Mouse (Mus musculus): ENCODE results near the gene Mvb12b. TPM values are rescaled to one million over a fixed set of nuclear protein-coding genes. Genes with fewer than 3 reads are reported as not detected.
A peak's percentile ranks its signal among the peaks of the same experiment; 100 is the strongest.

Mvb12b gene
- polyA plus RNA-seq (2014; fragmentation: Nextera tagmentation; extraction: Ambion mirVana) = 14.7 and 18.8 TPM in 2 replicates

DNA sequence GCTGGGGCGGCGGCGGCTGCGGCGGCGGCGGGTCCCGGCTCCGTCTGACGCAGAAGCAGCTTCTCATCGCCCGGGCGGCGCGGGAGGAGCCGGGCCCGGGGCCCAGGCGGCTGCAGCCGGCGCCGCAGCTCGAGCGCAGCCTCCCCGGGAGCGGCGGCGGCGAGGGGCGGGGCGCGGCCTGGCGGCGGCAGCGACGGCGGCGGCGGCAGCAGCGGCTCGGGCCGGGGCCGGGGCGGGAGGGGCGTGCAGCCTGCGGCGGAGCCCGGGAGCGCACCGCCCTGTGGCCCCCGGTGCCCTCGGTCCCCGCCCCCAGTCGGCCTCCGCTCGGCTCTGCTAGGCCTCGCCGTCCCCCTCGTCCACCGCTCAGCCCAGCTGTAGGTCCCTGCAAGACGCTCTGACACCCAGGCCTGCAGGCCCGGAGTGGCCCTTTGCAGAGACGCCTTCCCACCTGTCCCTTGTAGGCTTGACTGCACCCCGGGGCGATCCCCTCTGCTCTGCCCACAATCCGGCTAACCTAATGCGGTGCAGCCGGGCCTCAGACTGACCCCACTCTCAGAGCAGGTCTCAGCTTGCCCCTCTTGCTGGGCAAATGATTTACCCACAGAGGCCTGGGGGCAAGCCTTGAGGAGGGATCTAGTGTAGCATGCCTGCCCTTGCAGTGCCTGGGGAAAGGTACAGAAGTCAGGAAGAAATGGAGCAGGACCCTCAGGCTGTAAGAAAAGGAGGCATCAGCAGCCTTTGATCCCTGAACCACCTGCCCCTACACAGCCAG, at the start of gene Mvb12b:
Gene Mvb12b (minus strand): TSS at position 619 of the 772 bp plus-strand sequence.
- Histone ChIP-seq H3K27me3 (ENCODE audit: control insufficient read depth, insufficient read depth, low read length) (no peaks in the 10 kb centered on the region), H3K9ac (ENCODE audit: low read depth, low read length) (peak within 1 kb of the TSS; percentile 99), H3K4me3 (ENCODE audit: low read length) (peak within 1 kb of the TSS; percentile 79), H3K9me3 (ENCODE audit: control insufficient read depth, low read length) (no peaks in the 10 kb centered on the region), H3K27ac (ENCODE audit: low read depth, low read length) (peak within 1 kb of the TSS; percentile 88), H3K4me1 (ENCODE audit: control insufficient read depth, insufficient read depth, low read length) (peaks cover 25% of the 10 kb centered on the region), H3K36me3 (ENCODE audit: control insufficient read depth, insufficient read depth, low read length) (no peaks in the 10 kb centered on the region), H3K4me2 (replicated peaks; ENCODE audit: low read depth, low read length) (peak within 1 kb of the TSS; percentile 61)
- 1% methylated on average over 55 of the region's 67 CpGs for WGBS
- ATAC-seq (ENCODE audit: low FRiP score, low TSS enrichment) = peak; percentile 89

DNA sequence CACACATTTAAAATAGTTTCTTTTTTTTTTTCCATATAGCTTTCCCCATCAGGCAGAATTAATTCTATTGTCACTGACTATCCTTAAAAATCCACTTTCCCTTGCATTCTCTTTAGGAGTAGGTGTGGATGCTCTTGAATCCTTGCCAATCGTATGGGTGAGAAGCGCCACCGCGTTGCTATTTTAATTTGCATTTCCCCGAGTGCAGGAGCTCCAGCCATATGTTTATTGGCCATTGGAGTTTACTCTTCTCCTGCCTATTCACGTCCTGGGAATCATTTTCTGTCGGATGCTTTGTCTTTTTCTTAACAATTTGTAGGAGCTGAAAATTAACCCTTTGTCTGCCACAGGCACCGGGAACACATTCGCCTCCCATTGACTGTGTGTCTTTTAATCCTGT, 48.0 kb upstream of the Mvb12b start:
- 66% methylated on average over 9 of the region's 9 CpGs for WGBS

DNA sequence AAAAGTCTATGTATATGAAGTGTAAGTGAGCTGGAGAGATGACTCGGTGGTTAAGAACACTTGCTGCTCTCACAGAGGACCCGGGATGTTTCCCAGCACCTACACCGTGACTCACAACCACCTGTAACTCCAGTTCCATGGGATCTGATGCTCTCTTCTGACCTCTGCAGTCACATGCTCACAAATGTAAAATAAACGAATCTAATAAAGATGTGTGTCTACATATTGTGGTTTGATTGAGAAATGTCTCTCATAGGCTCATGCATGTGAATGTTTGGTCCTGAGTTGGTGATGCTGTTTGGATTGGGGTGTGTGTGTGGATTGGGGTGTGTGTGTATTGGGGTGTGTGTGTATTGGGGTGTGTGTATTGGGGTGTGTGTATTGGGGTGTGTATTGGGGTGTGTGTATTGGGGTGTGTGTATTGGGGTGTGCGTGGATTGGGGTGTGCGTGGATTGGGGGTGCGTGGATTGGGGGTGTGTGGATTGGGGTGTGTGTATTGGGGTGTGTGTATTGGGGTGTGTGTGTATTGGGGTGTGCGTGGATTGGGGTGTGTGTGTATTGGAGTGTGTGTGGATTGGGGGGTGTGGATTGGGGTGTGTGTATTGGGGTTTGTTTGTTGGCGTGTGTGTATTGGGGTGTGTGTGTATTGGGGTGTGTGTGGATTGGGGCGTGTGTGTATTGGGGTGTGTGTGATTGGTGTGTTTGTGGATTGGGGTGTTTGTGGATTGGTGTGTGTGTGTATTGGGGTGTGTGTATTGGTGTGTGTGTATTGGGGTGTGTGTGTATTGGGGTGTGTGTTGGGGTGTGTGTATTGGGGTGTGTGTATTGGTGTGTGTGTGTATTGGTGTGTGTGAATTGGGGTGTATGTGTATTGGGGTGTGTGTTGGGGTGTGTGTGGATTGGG, 46.1 kb upstream of the Mvb12b start:
- ATAC-seq (ENCODE audit: low FRiP score, low TSS enrichment) = 0 out of 2 replicates have a peak, but pooled peaks have one; percentile 57
- no peak overlapping the region for H3K4me3 ChIP-seq (ENCODE audit: low read length)
- no peak overlapping the region for H3K27ac ChIP-seq (ENCODE audit: low read depth, low read length)
- H3K9me3 ChIP-seq (ENCODE audit: control insufficient read depth, low read length) = no peaks in the 10 kb centered on the region
- H3K9ac ChIP-seq (ENCODE audit: low read depth, low read length) = no peak overlapping the region
- H3K4me2 ChIP-seq (replicated peaks; ENCODE audit: low read depth, low read length) = no peak overlapping the region
- H3K4me1 ChIP-seq (ENCODE audit: control insufficient read depth, insufficient read depth, low read length) = no peaks in the 10 kb centered on the region
- no peaks in the 10 kb centered on the region for H3K27me3 ChIP-seq (ENCODE audit: control insufficient read depth, insufficient read depth, low read length)
- 66% methylated on average over 10 of the region's 10 CpGs for WGBS
- no peaks in the 10 kb centered on the region for H3K36me3 ChIP-seq (ENCODE audit: control insufficient read depth, insufficient read depth, low read length)

More for the DNA sequence above, 48.0 kb upstream of the Mvb12b start:
- Histone ChIP-seq H3K9me3 (ENCODE audit: control insufficient read depth, low read length) (no peaks in the 10 kb centered on the region), H3K4me1 (ENCODE audit: control insufficient read depth, insufficient read depth, low read length) (no peaks in the 10 kb centered on the region), H3K27ac (ENCODE audit: low read depth, low read length) (no peak overlapping the region), H3K4me3 (ENCODE audit: low read length) (no peak overlapping the region), H3K36me3 (ENCODE audit: control insufficient read depth, insufficient read depth, low read length) (no peaks in the 10 kb centered on the region), H3K4me2 (replicated peaks; ENCODE audit: low read depth, low read length) (no peak overlapping the region), H3K27me3 (ENCODE audit: control insufficient read depth, insufficient read depth, low read length) (no peaks in the 10 kb centered on the region), H3K9ac (ENCODE audit: low read depth, low read length) (no peak overlapping the region)
- no peak for ATAC-seq (ENCODE audit: low FRiP score, low TSS enrichment)

DNA sequence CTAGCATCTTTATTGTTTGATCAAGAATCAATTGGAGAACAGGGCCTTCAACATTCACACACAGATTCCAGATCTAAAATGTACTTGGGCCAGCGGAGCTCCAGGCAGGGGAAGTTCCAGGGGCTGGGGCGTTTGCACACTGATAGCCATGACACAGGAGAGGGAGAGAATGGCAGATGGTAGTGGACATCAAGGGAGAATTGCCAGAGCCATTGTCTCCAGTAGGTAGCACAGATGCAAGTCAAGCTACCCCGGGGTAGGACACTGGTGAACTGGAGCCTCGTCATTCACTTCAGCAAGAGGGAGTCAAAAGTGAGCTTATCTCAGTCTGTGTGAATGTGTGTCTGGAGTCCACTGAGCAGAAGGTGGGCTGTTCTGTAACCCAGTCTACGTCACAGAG, 43.4 kb upstream of the Mvb12b start:
- Histone ChIP-seq H3K27ac (ENCODE audit: low read depth, low read length) (no peak overlapping the region), H3K4me3 (ENCODE audit: low read length) (no peak overlapping the region), H3K4me2 (replicated peaks; ENCODE audit: low read depth, low read length) (no peak overlapping the region), H3K36me3 (ENCODE audit: control insufficient read depth, insufficient read depth, low read length) (no peaks in the 10 kb centered on the region), H3K9me3 (ENCODE audit: control insufficient read depth, low read length) (no peaks in the 10 kb centered on the region), H3K9ac (ENCODE audit: low read depth, low read length) (no peak overlapping the region), H3K4me1 (ENCODE audit: control insufficient read depth, insufficient read depth, low read length) (peaks cover 3% of the 10 kb centered on the region; the same call in 1 of the 2 replicates), H3K27me3 (ENCODE audit: control insufficient read depth, insufficient read depth, low read length) (0 out of 2 replicates have a peak, but pooled peaks cover 3% of the 10 kb centered on the region)
- no peak for ATAC-seq (ENCODE audit: low FRiP score, low TSS enrichment)
- WGBS = 72% methylated on average over 5 of the region's 5 CpGs

DNA sequence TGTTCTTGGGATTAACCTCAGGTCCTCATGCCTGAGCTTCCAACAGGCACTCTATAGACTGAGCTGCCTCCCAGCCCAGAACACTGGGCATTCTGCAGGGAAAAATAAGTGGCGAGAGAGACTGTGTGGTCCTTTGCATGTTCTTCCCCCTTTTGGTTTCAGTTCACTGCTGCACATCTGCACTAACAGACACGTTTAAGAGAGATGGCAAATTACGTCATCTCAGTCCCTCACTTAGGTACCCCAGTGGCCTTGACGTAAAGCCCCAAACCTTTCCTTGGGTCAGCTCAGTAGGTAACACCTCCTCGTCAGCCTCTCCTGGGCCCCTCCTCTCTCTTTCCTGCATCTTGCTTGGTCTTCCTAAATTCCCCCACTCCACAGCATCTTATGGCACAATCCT, 37.5 kb upstream of the Mvb12b start:
- Histone ChIP-seq H3K9me3 (ENCODE audit: control insufficient read depth, low read length) (no peaks in the 10 kb centered on the region), H3K4me2 (replicated peaks; ENCODE audit: low read depth, low read length) (no peak overlapping the region), H3K36me3 (ENCODE audit: control insufficient read depth, insufficient read depth, low read length) (no peaks in the 10 kb centered on the region), H3K27me3 (ENCODE audit: control insufficient read depth, insufficient read depth, low read length) (peaks cover 8% of the 10 kb centered on the region; the same call in 1 of the 2 replicates), H3K4me1 (ENCODE audit: control insufficient read depth, insufficient read depth, low read length) (peaks cover 3% of the 10 kb centered on the region; the same call in 1 of the 2 replicates), H3K9ac (ENCODE audit: low read depth, low read length) (no peak overlapping the region), H3K27ac (ENCODE audit: low read depth, low read length) (no peak overlapping the region), H3K4me3 (ENCODE audit: low read length) (no peak overlapping the region)
- no peak for ATAC-seq (ENCODE audit: low FRiP score, low TSS enrichment)
- WGBS = 64% methylated on average over 5 of the region's 5 CpGs

DNA sequence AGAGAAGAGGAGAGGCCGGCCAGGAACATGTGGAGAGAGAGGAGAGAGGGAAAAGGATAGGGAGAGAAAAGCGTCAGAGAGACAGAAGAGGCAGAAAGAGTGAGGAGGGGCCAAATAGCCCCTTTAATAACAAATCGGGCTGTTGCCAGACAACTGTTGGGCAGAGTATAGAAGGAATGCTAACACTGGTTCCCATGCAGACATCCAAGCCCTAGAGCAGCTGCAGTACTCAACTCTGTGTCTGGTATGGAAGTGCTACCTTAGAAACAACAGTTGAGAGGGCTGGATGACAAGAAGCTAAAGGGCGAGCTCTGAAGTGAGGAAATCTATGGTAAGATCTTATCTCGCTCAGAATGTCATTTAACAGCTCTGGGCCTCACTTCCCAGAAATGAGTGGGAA, 35.7 kb upstream of the Mvb12b start:
- Histone ChIP-seq H3K27me3 (ENCODE audit: control insufficient read depth, insufficient read depth, low read length) (peaks cover 8% of the 10 kb centered on the region; the same call in 1 of the 2 replicates), H3K4me1 (ENCODE audit: control insufficient read depth, insufficient read depth, low read length) (peaks cover 6% of the 10 kb centered on the region), H3K9ac (ENCODE audit: low read depth, low read length) (no peak overlapping the region), H3K4me3 (ENCODE audit: low read length) (no peak overlapping the region), H3K4me2 (replicated peaks; ENCODE audit: low read depth, low read length) (no peak overlapping the region), H3K36me3 (ENCODE audit: control insufficient read depth, insufficient read depth, low read length) (no peaks in the 10 kb centered on the region), H3K27ac (ENCODE audit: low read depth, low read length) (no peak overlapping the region), H3K9me3 (ENCODE audit: control insufficient read depth, low read length) (no peaks in the 10 kb centered on the region)
- WGBS = 69% methylated on average over 5 of the region's 5 CpGs
- no peak for ATAC-seq (ENCODE audit: low FRiP score, low TSS enrichment)

DNA sequence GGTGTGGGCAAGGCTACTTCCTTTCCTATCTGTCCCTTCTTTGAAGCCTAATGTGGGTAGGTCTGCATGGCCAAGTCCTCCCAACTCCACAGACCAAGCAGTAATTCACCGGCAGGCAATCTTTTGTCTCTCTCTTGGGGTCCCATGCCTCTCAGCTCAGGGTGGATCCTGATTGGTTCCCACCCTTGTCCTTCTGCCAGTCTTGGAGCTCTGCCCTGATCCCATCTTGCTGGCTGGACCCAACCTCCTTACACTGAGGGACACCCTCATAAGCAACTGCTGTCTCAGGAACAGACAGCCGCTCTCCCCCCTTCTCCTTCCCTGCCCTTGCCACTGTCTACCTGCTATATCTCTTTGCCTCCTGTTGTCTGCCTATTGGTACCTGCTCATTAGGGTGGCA, 34.7 kb upstream of the Mvb12b start:
- H3K9ac ChIP-seq (ENCODE audit: low read depth, low read length) = no peak overlapping the region
- H3K27ac ChIP-seq (ENCODE audit: low read depth, low read length) = no peak overlapping the region
- WGBS = 90% methylated on average over 2 of the region's 2 CpGs
- no peak overlapping the region for H3K4me2 ChIP-seq (replicated peaks; ENCODE audit: low read depth, low read length)
- H3K27me3 ChIP-seq (ENCODE audit: control insufficient read depth, insufficient read depth, low read length) = peaks cover 8% of the 10 kb centered on the region; the same call in 1 of the 2 replicates
- peaks cover 6% of the 10 kb centered on the region for H3K4me1 ChIP-seq (ENCODE audit: control insufficient read depth, insufficient read depth, low read length)
- no peak for ATAC-seq (ENCODE audit: low FRiP score, low TSS enrichment)
- no peaks in the 10 kb centered on the region for H3K36me3 ChIP-seq (ENCODE audit: control insufficient read depth, insufficient read depth, low read length)
- H3K9me3 ChIP-seq (ENCODE audit: control insufficient read depth, low read length) = no peaks in the 10 kb centered on the region
- H3K4me3 ChIP-seq (ENCODE audit: low read length) = no peak overlapping the region

DNA sequence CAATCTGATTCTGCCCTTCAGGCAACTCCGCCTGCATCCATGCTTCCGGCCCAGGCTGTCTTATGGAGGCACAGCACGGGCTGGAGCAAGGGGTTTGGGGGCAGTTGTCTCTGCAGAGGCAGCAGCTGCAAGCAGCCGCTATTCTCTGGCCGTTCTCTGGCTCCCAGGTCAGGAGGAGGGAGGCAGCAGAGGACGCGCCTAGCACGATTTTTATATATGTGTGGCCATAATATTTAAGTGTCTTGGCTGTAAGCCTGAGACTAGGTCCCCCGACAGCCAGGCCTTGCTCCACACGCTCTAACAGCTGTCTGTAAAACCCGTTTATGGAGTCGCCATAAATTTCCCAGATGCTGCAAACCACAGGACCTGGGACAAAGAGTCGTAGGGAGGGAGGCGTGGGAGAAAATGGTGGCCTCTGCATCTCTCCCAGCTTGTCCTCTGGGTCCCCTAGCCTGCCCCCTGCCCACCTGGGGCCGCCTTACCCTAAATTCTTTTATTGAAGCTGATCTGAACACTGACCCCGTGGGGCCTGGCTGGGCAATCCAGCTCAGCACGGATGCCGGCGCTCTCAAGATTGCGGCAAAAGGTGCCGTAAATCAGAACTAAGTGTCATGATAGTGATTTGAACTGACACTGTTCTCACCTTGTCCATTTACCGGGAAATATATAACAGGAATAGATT, 32.3 kb upstream of the Mvb12b start:
- Histone ChIP-seq H3K4me2 (replicated peaks; ENCODE audit: low read depth, low read length) (peak overlapping the region; percentile 25), H3K36me3 (ENCODE audit: control insufficient read depth, insufficient read depth, low read length) (no peaks in the 10 kb centered on the region), H3K27ac (ENCODE audit: low read depth, low read length) (peak overlapping the region; percentile 18; the same call in 1 of the 2 replicates), H3K4me3 (ENCODE audit: low read length) (no peak overlapping the region), H3K9me3 (ENCODE audit: control insufficient read depth, low read length) (no peaks in the 10 kb centered on the region), H3K9ac (ENCODE audit: low read depth, low read length) (no peak overlapping the region), H3K4me1 (ENCODE audit: control insufficient read depth, insufficient read depth, low read length) (peaks cover 3% of the 10 kb centered on the region; the same call in 1 of the 2 replicates), H3K27me3 (ENCODE audit: control insufficient read depth, insufficient read depth, low read length) (peaks cover 6% of the 10 kb centered on the region; the same call in 1 of the 2 replicates)
- 4% methylated on average over 22 of the region's 22 CpGs for WGBS
- peak; percentile 85 for ATAC-seq (ENCODE audit: low FRiP score, low TSS enrichment)

Data from kidney, embryonic 14.5 days (tissue).